Mouse (Mus musculus): ENCODE measurements around the gene Dct. TPM values are rescaled to one million over a fixed set of nuclear protein-coding genes. Genes with fewer than 3 reads are reported as not detected.

Dct gene
- polyA plus RNA-seq, 1 experiment from 2014 or later: 2.1 TPM

- H3K4me2 ChIP-seq: no peak overlapping the region
- DNase-seq (ENCODE audit: low spot score, missing footprints) (no peak), ATAC-seq (ENCODE audit: low FRiP score) (no peak)
- no peaks in the 10 kb centered on the region for H3K4me1 ChIP-seq (ENCODE audit: control insufficient read depth, insufficient read depth, low read length)
- H3K27me3 ChIP-seq (ENCODE audit: control insufficient read depth, insufficient read depth, low read length): no peaks in the 10 kb centered on the region
- H3K36me3 ChIP-seq (ENCODE audit: control insufficient read depth, insufficient read depth, low read length): no peaks in the 10 kb centered on the region
- no peaks in the 10 kb centered on the region for H3K9me3 ChIP-seq (ENCODE audit: control insufficient read depth, low read length)
- no peak overlapping the region for H3K27ac ChIP-seq (ENCODE audit: low read depth, low read length)
- 96% methylated on average over 10 of the region's 10 CpGs for WGBS
- no peak overlapping the region for H3K4me3 ChIP-seq (ENCODE audit: low read depth, low read length)
- no peak overlapping the region for H3K9ac ChIP-seq (ENCODE audit: low read length)
These were observed 70.5 kb downstream of the Dct start for GRCm38 (mm10) chr14:117981532-117981931.

GRCm38 (mm10) chr14:117972576-117972975, 79.5 kb downstream of the Dct start:
- Histone ChIP-seq H3K27ac (ENCODE audit: low read depth, low read length) (no peak overlapping the region), H3K4me1 (ENCODE audit: control insufficient read depth, insufficient read depth, low read length) (no peaks in the 10 kb centered on the region), H3K4me3 (ENCODE audit: low read depth, low read length) (no peak overlapping the region), H3K27me3 (ENCODE audit: control insufficient read depth, insufficient read depth, low read length) (no peaks in the 10 kb centered on the region), H3K9me3 (ENCODE audit: control insufficient read depth, low read length) (no peaks in the 10 kb centered on the region), H3K4me2 (no peak overlapping the region), H3K36me3 (ENCODE audit: control insufficient read depth, insufficient read depth, low read length) (no peaks in the 10 kb centered on the region), H3K9ac (ENCODE audit: low read length) (no peak overlapping the region)
- no peak for ATAC-seq (ENCODE audit: low FRiP score)
- no peak for DNase-seq (ENCODE audit: low spot score, missing footprints)
- 92% methylated on average over 5 of the region's 5 CpGs for WGBS

Other genes starting within 250 kb of the Dct start
- gene Tgds, start 80.5 kb upstream of the Dct start, polyA plus RNA-seq (2014; fragmentation: Nextera tagmentation; extraction: Ambion mirVana): 28.7 and 29.5 TPM in 2 replicates
- gene Gpr180, start 84.9 kb upstream of the Dct start, polyA plus RNA-seq (2014; fragmentation: Nextera tagmentation; extraction: Ambion mirVana): 29.5 and 32.3 TPM in 2 replicates
- gene Sox21, start 184.8 kb upstream of the Dct start, polyA plus RNA-seq (2014; fragmentation: Nextera tagmentation; extraction: Ambion mirVana): 20.4 and 24.5 TPM in 2 replicates
- not detected in 2 replicates for gene Gm9376, start 214.7 kb upstream of the Dct start, polyA plus RNA-seq (2014; fragmentation: Nextera tagmentation; extraction: Ambion mirVana)

Data from midbrain, embryonic 11.5 days (tissue).